Mouse (Mus musculus) 416B (cell line): ENCODE data around the gene Gzmd.
"Not testable (repeated sequence)": the region's sequence is repeated elsewhere in the genome, so short reads cannot be mapped to it uniquely, and the experiment has no call there.

Source experiments
- DNase-seq: peaks from one replicate; pipeline ENCODE4 v3.0.0; 2011; ENCODE audit warnings: low read depth

The Gzmd gene

DNA sequence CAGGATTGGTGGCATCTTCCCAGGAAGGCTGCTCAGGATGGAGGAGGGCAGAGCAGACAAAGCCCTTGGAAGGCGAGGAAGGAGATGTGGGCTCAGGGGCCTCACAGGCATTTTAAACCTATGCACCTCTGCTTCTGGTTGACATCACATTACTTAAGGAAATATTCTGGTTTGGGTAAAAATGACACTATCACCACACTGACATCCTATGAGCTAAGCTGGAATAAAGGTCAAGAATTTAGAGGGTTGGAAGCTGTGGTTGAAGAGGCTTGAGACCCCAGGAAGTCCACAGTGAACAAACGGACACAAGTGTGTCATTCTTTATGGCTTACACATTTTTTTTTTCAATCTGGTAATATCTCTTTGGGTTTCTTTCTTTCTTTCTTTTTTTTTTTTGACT lies at the start of gene Gzmd:
TSS of gene Gzmd (minus strand) at position 101 of the 400 bp plus-strand sequence.
- peak; percentile 16 for DNase-seq

DNA sequence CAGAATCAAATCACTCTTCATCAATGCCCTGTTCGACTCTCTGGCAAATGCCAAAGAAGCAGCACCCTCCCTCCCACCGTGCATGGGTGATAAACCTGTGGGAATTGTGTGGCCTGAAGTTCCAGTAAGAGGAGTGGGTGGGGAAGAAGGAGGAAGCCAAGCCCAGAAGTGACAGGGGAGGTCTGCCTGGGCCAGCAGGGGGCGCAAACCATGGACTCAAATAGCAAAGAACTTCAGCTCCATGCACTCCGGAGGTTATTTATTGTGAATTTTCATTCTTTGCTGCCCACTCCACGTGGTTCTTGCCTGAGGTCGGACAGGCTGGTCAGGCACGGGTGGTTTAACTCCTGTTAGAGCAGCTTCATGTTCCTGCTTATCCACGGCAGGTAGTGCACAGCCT lies 45.2 kb upstream of the Gzmd start:
- DNase-seq = peak; percentile 62

DNA sequence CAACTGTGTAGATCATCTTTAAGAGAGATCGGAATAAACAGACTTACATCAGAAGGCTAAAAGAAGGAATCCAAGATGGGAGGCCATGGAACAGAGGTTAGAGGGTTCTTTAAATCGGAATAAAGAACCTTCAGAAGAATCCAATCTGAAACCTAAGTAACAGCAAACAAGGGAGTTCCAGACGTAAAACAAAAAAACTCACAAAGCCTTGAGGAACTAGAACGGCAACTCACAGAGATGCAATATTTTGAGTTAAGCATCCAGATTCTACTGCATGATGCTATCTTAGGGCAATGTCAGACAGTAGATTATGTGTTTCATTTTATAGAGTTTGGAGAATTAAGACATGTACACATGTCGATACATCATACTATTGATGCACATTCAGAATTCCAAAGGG lies 42.1 kb upstream of the Gzmd start, which contains the start of gene Gzmn:
TSS of gene Gzmn (minus strand) at position 101 of the 400 bp plus-strand sequence.
- no peak for DNase-seq

DNA sequence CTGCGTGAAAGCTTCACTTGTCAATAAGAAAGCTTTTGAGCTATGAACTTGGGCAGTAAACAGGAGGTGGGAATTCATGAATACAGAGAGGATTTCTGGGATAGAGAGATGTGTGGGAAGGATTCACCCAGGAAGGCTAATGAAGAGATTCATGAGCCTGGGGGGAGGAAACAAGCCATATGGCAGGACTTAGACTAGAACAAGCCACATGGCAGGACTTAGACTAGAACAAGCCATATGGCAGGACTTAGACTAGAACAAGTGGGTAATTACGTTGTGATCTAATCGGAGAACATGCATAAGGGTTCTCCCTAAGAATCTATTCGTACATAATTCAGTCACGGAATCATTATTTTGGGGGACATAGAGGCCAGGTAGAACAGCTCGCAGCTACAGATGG lies 41.0 kb upstream of the Gzmd start:
- no peak for DNase-seq

DNA sequence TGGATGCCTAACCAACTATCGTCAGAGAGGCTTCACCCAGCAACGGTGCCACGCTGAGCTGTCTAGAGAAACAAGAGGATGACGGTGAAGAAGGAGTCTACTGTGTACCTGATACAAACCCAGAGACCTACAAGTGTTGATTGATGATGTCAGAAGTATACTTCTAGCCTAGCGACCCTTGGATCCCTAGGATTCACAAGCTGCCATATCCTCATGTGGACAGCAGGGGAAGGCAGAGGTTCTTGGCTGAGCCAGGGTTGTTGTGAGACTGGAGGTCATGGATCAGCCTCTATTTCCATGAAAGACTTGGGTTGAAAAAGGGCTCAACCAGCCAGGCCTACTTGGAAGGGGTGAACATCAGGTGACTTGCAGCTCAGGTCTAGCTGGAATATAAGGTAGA lies 40.3 kb upstream of the Gzmd start:
- DNase-seq = peak; percentile 22

DNA sequence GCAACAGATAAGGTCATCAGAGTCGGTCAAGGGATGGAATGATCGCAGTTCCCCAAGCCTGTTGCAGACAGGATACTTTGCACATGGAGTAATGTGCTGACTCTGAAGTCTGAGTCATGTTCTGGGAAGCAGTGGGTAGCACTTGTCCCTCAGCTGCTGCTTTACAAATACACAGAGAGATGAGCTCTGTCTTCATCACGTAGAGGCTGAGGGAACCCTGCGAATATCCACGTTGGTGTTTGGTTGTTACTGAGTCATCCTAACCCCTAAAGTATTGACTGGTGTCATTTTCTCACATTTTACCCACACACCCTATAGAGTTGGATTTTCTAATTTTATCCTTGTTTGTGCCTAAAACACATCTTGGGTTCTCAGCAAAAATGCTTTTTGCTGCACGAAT lies 35.6 kb upstream of the Gzmd start:
- DNase-seq = peak; percentile 18

DNA sequence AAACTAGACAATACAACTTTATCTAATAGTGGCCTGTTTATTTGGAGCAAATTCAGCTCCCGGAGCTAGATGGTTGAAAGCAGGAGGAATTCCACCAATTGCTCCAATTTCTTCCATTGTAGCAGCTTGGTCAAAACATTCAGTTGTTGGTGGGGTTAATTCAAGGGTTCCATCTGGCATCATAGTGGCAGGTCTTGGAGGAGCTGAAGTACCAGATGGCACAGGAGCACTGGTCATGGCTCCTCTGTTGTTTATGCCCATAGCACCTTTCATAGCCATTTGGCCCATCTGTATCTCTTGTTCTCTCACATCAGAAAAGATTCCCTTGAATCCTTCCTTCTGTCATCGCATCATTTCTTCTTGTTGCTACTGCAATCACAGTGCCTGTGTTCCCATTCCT lies 29.7 kb upstream of the Gzmd start:
- no peak for DNase-seq

DNA sequence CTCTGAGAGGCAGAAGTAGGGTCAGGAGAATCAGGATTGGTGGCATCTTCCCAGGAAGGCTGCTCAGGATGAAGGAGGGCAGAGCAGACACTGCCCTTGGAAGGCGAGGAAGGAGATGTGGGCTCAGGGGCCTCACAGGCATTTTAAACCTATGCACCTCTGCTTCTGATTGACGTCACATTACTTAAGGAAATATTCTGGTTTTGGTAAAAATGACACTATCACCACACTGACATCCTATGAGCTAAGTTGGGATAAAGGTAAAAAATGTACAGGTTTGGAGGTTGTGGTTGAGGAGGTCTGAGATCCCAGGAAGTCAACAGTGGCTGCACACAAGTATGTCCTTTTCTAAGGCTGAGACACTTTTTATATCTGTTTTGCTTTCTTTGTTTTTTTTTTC lies 27.1 kb upstream of the Gzmd start, which contains the start of gene Gzmg:
TSS of gene Gzmg (minus strand) at position 101 of the 400 bp plus-strand sequence.
- not testable (repeated sequence) for DNase-seq

DNA sequence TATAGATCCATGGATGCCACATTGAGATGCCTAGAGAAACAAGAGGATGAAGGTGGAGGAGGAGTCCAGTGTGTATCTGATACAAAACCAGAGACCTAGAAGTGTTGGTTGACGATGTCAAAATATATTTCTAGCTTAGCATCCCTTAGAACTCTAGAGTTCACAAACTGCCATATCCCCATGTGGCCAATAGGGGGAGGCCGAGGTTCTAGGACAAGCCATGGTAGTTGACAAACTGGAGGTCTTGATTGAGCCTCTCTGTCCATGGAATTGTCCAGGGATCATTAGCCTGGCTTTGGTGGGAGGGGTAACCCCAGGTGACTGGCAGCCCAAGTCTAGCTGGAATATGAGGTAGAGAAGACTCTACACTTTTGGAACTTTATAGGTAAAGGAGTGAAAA lies 22.9 kb upstream of the Gzmd start:
- DNase-seq = peak; percentile 20

DNA sequence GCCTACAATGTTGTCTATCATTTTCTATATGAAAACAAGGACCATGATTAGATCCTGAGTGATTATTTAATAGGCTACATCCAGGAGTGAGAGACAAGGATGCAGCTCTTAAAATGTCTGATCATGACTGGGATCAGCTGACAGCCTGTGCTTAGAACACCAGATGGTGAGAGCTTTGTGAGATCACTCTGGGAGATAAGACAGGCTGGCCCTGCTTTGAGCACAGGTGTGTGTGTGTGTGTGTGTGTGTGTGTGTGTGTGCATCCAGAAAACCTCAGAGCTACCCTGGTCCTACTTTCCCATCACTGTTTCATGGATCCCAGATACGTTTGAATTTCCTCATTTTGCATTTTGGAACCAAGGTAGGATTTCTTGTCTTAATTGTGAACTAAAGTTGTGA lies 1.3 kb upstream of the Gzmd start:
- DNase-seq = not testable (repeated sequence)

DNA sequence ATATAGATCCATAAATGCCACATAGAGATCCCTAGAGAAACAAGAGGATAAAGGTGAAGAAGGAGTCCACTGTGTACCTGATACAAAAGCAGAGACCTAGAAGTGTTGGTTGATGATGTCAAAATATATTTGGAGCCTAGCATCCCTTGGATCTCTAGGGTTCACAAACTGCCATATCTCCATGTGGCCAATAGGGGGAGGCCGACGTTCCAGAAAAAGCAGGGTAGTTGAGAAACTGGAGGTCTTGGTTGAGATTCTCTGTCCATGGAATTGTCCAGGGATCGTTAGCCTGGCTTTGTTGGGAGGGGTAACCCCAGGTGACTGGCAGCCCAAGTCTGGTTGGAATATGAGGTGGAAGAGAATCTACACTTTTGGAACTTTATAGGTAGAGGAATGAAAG lies 4.1 kb downstream of the Gzmd start:
- peak; percentile 33 for DNase-seq

DNA sequence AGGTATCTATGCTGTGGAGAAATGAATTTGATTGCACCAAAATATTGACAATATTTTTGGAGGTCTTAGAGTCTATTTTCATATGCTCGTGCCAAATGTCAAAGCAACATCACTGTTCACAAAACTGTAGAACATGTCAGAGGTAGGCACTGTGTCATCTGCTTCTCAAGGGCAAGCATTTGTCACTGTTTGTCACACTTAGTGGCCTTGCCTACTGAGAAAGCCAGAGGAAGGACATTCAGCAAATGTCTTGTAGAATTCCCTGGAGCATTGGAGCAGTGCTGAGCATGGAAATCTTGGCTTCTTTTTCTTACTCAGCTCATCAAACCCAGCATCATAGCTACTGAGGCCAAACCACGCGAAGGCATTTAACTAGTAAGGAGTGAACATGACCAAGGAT lies 8.9 kb downstream of the Gzmd start:
- DNase-seq = no peak

DNA sequence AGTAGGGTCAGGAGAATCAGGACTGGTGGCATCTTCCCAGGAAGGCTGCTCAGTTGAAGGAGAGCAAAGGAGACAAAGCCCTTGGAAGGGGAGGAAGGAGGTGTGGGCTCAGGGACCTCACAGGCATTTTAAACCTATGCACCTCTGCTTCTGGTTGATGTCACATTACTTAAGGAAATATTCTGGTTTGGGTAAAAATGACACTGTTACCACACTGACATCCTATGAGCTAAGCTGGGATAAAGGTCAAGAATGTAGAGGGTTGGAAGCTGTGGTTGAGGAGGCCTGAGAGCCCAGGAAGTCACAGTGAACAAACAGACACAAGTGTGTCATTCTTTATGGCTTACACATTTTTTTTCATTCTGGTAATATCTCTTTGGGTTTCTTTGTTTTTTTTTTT lies 11.9 kb downstream of the Gzmd start, which contains the start of gene Gzme:
TSS of gene Gzme (minus strand) at position 101 of the 400 bp plus-strand sequence.
- peak; percentile 41 for DNase-seq

DNA sequence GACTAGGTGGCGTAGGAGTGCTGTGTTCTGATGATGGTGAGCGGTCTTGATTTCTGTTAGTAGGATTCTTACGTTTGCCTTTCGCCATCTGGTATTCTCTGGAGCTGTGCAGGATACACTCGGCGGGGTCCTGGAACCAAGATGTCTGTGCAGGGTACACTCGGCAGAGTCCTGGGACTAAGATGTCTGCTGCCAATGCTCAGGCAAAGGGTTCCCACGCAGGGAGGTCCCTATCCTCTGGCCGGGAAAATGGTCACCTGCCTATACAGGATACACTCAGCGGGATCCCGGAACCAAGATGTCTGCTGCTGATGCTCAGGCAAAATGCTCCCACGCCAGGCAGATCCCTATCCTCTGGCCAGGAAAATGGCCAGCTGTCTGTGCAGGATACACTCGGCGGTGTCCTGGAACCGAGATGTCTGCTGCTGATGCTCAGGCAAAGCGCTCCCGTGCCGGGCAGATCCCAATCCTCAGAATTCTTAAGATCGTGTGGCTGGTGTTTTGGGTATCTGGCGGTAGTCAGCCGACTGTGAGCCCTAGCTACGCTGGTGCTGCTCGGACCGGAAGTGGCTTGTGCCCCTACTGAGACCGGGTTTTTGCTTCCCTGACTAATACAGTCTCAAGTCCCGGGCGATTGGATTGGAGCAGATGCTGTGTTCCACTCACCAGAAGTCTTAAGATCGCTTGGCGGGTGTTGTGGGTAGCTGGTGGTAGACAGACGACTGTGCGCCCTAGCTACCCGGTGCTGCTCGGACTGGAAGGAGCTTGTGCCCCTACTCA lies 16.7 kb downstream of the Gzmd start:
- DNase-seq = not testable (repeated sequence)

DNA sequence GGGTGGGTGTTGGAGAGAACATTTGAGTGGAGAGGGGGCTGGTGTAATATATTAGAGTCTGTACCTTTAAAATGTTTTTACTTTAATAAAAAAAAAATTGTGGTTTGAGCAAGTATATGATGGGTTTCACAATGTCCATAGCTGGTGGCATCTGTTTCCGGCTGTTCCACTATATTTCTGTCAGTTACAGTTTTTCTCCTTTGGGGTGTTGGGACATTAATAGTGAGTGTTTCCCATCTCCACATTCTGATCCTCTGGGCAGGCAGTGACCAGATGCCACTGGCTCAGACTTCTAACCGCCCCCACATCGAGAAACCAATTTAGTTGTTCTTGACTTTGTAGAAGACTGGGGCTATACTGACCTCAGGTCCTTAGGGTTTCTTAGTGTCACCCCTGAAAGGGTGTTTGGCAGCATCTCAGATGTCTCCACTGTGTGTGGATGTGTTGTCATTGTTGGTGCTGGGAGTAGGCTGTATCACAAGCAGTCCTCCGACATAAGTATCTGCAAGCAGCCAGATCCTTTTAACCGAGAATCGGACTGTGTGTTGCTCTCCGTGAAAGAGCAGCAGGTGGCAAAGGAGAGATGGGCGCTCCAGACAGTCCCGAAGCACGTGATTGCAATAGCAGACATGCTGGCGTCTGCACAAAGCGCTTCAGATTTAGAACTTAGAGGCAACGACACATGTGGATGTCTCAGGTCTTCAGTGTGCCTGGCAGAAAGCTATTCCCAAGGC lies 26.8 kb downstream of the Gzmd start:
- DNase-seq = peak; percentile 94

DNA sequence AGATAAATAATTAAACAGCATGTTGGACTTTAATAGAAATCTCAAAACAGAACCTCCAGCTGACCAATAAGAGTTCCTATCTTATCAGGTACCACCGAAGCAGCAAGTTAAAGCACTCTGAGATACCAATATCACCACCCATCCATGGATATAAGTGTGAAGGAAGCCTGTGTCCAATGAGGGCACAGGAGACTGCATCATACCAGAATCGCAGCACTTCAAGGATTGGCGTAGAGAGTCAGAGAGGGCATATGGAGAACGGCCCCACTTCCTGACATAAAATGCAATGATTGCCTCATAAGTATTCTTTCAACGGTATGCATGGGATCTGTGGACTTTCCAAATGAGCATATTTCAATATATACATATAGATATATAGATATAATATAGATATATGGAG lies 27.4 kb downstream of the Gzmd start:
- DNase-seq = peak; percentile 81

DNA sequence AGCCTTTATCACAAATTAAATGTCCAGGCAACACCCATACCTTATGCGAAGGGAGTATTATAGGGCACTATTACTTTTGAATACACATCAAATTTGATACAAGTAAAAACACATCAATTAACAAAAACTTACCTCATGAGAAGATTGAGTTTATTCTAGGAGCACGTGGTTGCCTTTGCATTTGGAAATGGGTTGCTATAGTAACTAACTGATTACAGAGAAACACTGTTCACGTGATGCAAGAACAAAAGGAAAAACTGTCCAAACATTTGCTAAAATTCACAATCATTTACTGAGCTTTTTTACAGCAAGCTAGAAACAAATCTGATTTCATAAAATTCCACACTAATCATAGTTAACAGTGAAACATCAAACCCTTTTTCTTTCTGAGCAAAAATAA lies 29.0 kb downstream of the Gzmd start:
- DNase-seq = peak; percentile 54

DNA sequence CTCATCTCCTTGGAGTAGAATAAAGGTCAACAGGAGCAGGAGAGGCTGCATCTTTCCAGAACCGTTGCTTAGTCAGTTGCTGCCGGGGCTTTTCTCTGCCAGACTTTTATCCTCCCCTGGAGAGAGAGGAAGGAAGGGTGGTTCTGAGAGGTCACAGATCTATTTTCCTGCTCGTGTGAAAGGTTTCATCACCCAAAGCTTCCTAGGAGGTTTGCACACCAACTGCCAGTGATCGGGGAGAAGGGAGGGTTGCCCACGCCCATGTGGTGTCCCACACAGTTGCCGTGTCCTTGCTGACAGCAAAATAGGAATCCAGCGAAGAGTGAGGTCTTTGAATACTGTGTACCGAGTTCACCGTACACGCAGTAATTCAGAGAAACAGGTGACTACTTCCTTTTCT lies 30.0 kb downstream of the Gzmd start, which contains the start of gene Ctsg:
TSS of gene Ctsg (minus strand) at position 189 of the 400 bp plus-strand sequence.
- peak; percentile 96 for DNase-seq

DNA sequence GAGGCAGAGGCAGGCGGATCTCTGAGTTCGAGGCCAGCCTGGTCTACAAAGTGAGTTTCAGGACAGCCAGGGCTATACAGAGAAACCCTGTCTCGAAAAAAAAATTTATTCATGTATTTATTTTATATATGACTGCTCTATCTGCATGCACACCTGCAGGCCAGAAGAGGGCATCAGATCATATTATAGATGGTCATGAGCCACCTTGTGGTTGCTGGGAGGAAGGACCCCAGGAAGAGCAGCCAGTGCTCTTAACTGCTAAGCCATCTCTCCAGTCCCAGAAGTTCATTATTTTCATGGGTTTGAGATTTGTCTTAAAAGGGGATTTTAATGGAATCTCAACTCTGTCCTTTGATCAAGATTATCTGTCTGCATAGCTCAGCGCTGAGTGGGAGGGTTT lies 33.5 kb downstream of the Gzmd start:
- peak; percentile 87 for DNase-seq

DNA sequence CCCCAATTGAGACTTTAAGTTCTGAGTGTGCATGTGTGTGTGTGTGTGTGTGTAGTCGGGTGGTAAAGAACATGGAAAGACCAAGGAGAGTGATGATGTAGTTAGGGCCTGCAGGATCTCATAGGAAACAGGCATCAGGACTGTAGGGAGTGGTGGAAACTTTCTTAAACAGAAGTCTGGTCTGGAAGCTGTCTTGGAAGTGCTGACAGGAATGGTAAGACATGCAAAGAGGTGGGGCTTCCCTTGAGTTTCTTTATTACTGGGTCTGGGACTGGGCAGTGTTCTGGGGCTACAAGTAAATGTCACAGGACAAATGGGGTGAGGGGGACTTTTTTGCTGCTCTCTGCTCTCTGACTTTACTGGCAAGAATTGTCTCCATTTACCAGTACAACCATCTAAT lies 34.8 kb downstream of the Gzmd start:
- DNase-seq = peak; percentile 36

DNA sequence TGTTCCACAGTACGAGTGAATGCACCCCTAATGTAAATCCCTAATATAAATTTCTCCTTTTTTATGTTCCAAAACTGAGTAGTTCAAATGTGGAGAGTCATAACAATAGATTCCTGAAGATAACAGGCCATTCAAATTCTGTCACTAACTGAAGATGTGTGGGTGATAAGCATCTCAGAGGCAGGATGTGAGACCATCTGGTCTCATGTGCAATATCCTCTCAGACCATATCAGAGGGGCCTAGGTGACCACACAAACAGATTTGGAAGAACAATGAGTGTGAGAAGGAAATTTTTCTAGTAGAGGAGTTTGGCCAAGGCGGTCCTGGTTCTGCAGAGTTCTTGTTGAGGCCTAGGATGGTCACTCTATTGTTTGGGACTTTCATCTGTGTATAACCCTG lies 39.1 kb downstream of the Gzmd start:
- peak; percentile 96 for DNase-seq

DNA sequence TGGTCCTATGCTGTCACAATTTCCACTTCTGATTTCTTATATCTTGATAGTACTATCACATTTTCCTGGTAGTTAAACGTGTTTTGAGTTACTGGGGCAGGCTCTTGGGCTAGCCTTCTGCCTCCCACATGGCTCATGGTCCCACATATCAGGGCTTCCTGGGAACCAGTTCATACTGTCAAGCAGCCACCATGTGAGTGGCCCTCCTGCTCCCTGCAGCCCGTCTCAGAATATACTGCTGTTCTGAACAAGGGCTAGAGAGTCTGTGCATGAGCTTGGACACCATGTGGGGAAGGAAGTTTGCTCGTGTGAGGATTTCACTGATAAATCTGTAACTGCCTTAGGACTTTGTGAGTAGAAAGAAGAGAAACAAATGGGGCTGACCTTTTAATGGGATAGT lies 45.7 kb downstream of the Gzmd start:
- no peak for DNase-seq

DNA sequence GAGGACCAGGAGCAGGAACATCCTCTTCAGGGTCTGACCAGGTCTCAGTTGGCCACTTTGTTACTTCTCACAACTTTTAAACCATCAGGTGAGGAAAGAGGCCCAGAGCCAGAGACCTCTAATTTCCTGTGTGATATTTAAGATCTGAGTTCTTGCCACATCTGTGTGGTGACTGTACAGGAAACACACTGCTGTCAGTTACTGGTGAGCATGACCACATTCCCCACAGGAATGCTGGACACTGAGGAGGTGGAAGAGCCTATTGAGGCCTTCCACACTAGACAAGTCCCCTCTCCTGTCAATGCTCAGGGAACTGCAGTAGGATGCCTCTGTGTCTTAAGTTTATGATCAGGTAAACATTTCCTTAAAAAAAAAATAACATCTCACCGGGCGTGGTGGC lies 47.2 kb downstream of the Gzmd start, which contains the start of gene Mcpt8:
TSS of gene Mcpt8 (minus strand) at position 107 of the 400 bp plus-strand sequence.
- DNase-seq = peak; percentile 91
